In the genomic region with DNA sequence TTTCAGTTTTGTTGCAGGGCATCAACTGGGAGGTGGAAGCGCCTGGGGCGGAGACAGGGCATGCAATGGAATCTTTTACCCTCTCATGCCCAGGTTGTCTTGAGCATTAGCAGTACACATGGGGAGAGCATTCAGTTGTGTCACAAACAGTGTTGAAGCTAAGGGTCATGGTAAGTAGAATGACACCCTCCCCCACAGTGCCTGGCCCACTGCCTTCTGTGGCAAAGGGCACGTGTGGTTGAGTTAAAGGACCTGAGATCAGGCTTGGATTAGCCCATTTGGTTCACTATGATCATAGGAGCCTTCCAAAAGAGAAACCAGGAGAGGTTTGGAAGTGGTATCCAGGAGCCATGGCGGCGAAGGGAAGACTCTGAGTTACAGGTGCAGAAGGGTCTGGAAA, we compare ENCODE assay signal across 16 mouse cellular contexts.
"Had no signal": no experiment of that assay in that cellular context is flagged by ENCODE, and none has a peak within 500 bp of the region (broad histone marks: within the 10 kb centered on the region; RNA-seq: fewer than 3 reads in every experiment).

No protein-coding gene starts in this region.

- H3K36me3 ChIP-seq: midbrain, embryonic 15.5 days had no signal

- H3K9me3 ChIP-seq: lung, embryonic 15.5 days; megakaryocyte, embryonic 14.5 days; midbrain, embryonic 12.5 days; midbrain, embryonic 15.5 days; neural tube, embryonic 12.5 days; stomach, embryonic 15.5 days had no signal

- DNase-seq: lung, adult 2 months; lung, postnatal 14 days; lung, postnatal 36 days; right cerebral cortex, postnatal 14 days; thymus, adult 2 months; thymus, postnatal 25 days; thymus, postnatal 4 days had no signal

- H3K27ac ChIP-seq: lung, embryonic 15.5 days; macrophage; midbrain, embryonic 12.5 days; midbrain, embryonic 15.5 days; neural tube, embryonic 12.5 days; stomach, embryonic 15.5 days; stomach, postnatal 0 days had no signal

- H3K9ac ChIP-seq: lung, embryonic 15.5 days; midbrain, embryonic 12.5 days; midbrain, embryonic 15.5 days; neural tube, embryonic 12.5 days; stomach, embryonic 15.5 days had no signal

- H3K27me3 ChIP-seq: lung, embryonic 15.5 days; megakaryocyte, embryonic 14.5 days; stomach, embryonic 15.5 days had no signal

- H3K4me3 ChIP-seq: lung, embryonic 15.5 days; megakaryocyte, embryonic 14.5 days; midbrain, embryonic 12.5 days; midbrain, embryonic 15.5 days; neural tube, embryonic 12.5 days; stomach, embryonic 15.5 days had no signal

- ATAC-seq: lung, postnatal 0 days; midbrain, embryonic 15.5 days had no signal

- H3K4me2 ChIP-seq: lung, embryonic 15.5 days; midbrain, embryonic 12.5 days; midbrain, embryonic 15.5 days; neural tube, embryonic 12.5 days; stomach, embryonic 15.5 days had no signal

- H3K4me1 ChIP-seq: lung, embryonic 15.5 days; megakaryocyte, embryonic 14.5 days; stomach, embryonic 15.5 days had no signal
